Mouse (Mus musculus) lung, embryonic 14.5 days (tissue): ENCODE data around the gene Trappc3l. TPM values are rescaled to one million over a fixed set of nuclear protein-coding genes. Genes with fewer than 3 reads are reported as not detected.

Source experiments
- ATAC-seq: fragments of 200-750 bp; cut with Nextera tagmentation; 2 replicates; pipeline ENCODE4 v1.8.0; 2017; ENCODE audit warnings: mild to moderate bottlenecking, moderate TSS enrichment, moderate library complexity; ENCODE audit not compliant: insufficient read depth
- DNase-seq: peaks from one replicate; pipeline ENCODE4 v3.0.0-alpha.2; 2015
- H3K27ac ChIP-seq: fragments of 300-500 bp; sonication (generic); 2 replicates; pipeline ENCODE4 v1.5.1; 2014; ENCODE audit warnings: low read depth, mild to moderate bottlenecking, moderate library complexity
- H3K27me3 ChIP-seq: fragments of 300-500 bp; sonication (generic); 2 replicates; pipeline ENCODE4 v1.6.1; 2014; ENCODE audit warnings: low read length, control low read depth; ENCODE audit not compliant: insufficient read depth
- H3K36me3 ChIP-seq: fragments of 300-500 bp; sonication (generic); 2 replicates; pipeline ENCODE4 v1.6.1; 2014; ENCODE audit warnings: control low read depth; ENCODE audit not compliant: insufficient read depth
- H3K4me1 ChIP-seq: fragments of 300-500 bp; sonication (generic); 2 replicates; pipeline ENCODE4 v1.6.1; 2014; ENCODE audit warnings: antibody characterized with exemption, control low read depth; ENCODE audit not compliant: insufficient read depth
- H3K4me2 ChIP-seq: fragments of 300-500 bp; sonication (generic); 2 replicates; pipeline ENCODE4 v1.6.1; 2014; ENCODE audit warnings: mild to moderate bottlenecking
- H3K4me3 ChIP-seq: fragments of 300-500 bp; sonication (generic); 2 replicates; pipeline ENCODE4 v1.5.1; 2014; ENCODE audit warnings: low read depth, low read length
- H3K9ac ChIP-seq: fragments of 300-500 bp; sonication (generic); 2 replicates; pipeline ENCODE4 v1.6.1; 2014
- H3K9me3 ChIP-seq: fragments of 300-500 bp; sonication (generic); 2 replicates; pipeline ENCODE4 v1.6.1; 2016; ENCODE audit warnings: low read depth, low read length, control low read depth
- CTCF ChIP-seq: IDR thresholded peaks from 2 replicates; pipeline ENCODE4 v1.5.1; 2016; ENCODE audit warnings: antibody characterized with exemption, low read depth
- WGBS: fragments of 180-500 bp; shearing (Covaris S2); extraction: QIAGEN DNeasy Blood & Tissue Kit; methylation state at CpG from one replicate; pipeline ENCODE4 v1.1.7; 2014; 5-methylcytosine and 5-hydroxymethylcytosine counted together
- polyA plus RNA-seq: library from polyadenylated mRNA; unstranded; fragments of >200 nt; fragmentation: Nextera tagmentation; extraction: Ambion mirVana; gene quantifications from 2 replicates; pipeline ENCODE4 v1.2.1, GENCODE M21; 2014

Gene Trappc3l
- polyA plus RNA-seq, 1 experiment from 2014 or later: not detected

- Histone ChIP-seq H3K9ac (no peak overlapping the region), H3K4me3 (no peak overlapping the region), H3K36me3 (no peaks in the 10 kb centered on the region), H3K27me3 (no peaks in the 10 kb centered on the region), H3K27ac (no peak overlapping the region), H3K4me2 (no peak overlapping the region), H3K9me3 (no peaks in the 10 kb centered on the region), H3K4me1 (no peaks in the 10 kb centered on the region)
- TF ChIP-seq CTCF: no peak
- ATAC-seq (no peak), DNase-seq (no peak)
- 54% methylated on average over 5 of the region's 5 CpGs for WGBS
These were observed 7.1 kb upstream of the Trappc3l start for GRCm38 (mm10) chr10:34030322-34030721.

- 16% methylated on average over 22 of the region's 22 CpGs for WGBS
- Histone ChIP-seq H3K4me1 (no peaks in the 10 kb centered on the region), H3K27me3 (no peaks in the 10 kb centered on the region), H3K36me3 (no peaks in the 10 kb centered on the region), H3K4me3 (no peak overlapping the region), H3K27ac (no peak overlapping the region), H3K9ac (peak overlapping the region; percentile 23; the same call in 1 of the 2 replicates), H3K4me2 (peak overlapping the region; percentile 52), H3K9me3 (no peaks in the 10 kb centered on the region)
- TF ChIP-seq CTCF: peak; percentile 82
- DNase-seq (peak; percentile 91), ATAC-seq (peak; percentile 93)
These were observed 3.6 kb upstream of the Trappc3l start for GRCm38 (mm10) chr10:34033630-34034305.

DNA sequence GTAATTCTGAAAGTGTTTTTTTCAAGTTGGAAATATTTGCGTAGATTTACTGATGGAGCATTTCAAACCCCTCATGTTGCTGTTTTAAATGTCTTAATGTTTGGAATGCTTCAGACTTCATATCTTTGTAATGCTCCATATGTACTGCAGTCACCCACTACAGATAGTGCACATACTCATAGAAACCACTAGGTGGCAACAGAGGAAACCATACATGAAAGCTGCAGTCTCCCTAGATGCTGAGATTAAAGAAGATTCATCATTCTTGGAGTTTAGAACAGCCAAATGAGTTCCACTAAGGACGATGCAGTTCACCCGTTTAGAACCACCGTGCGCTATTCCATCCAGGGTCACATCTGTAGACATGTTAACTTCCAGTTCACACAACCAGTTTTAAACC, 810 bp upstream of the Trappc3l start:
- WGBS: 12% methylated on average over 5 of the region's 5 CpGs
- Histone ChIP-seq H3K4me2 (no peak overlapping the region), H3K9me3 (no peaks in the 10 kb centered on the region), H3K27ac (no peak overlapping the region), H3K4me1 (no peaks in the 10 kb centered on the region), H3K36me3 (no peaks in the 10 kb centered on the region), H3K27me3 (no peaks in the 10 kb centered on the region), H3K4me3 (no peak overlapping the region), H3K9ac (no peak overlapping the region)
- ATAC-seq (peak; percentile 52), DNase-seq (peak; percentile 76)
- TF ChIP-seq CTCF: peak; percentile 88

DNA sequence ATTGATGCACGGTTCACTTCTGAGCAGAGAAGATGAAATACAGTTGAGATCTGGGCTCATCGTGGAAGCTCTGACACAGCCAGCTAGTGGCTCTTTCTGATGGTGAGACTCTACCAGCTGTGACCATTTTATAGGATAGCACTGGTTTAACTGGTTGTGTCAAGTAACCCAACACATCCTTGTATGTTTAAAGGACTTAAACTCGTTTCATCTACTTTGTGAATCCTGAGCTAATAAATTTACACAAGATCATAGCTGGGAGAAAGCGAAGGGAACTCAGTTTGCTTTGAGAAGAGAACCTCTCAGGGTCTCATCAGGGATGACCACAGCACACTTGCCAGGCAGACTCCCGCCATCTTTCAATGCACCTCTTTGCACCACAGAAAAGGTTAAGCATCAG, 6.8 kb downstream of the Trappc3l start, which contains the start of gene Calhm4:
Calhm4 (minus strand) TSS at position 101 of the 400 bp plus-strand sequence.
- H3K27me3 ChIP-seq: no peaks in the 10 kb centered on the region
- no peak for TF ChIP-seq CTCF
- no peaks in the 10 kb centered on the region for H3K9me3 ChIP-seq
- no peak within 1 kb of the TSS for H3K4me2 ChIP-seq
- H3K4me1 ChIP-seq: no peaks in the 10 kb centered on the region
- no peak within 1 kb of the TSS for H3K9ac ChIP-seq
- ATAC-seq: no peak
- no peak for DNase-seq
- no peaks in the 10 kb centered on the region for H3K36me3 ChIP-seq
- H3K4me3 ChIP-seq: no peak within 1 kb of the TSS
- WGBS: 79% methylated on average over 5 of the region's 5 CpGs
- no peak within 1 kb of the TSS for H3K27ac ChIP-seq

DNA sequence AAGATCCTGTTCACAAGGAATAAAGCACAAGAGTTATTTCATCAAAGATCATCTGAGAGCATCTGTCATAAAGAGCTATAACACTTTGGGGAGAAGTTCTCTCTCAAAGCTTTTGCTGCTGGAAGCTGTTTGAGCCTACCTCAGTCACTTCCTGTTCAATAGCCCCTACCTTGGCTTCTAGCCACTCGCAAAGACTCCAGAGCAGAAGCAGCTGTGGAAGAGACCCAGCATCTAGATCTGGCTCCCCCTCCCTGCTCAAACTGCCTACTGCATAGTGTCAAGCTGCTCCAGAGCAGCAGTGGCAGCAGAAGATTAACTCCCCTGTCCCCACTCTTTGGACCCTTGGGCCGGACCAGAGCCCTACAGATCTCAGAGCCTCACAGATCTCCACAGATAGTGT, 16.6 kb downstream of the Trappc3l start:
- no peak overlapping the region for H3K27ac ChIP-seq
- no peak for TF ChIP-seq CTCF
- H3K9ac ChIP-seq: no peak overlapping the region
- ATAC-seq (no peak; the same call in 1 of the 2 replicates), DNase-seq (peak; percentile 19)
- no peaks in the 10 kb centered on the region for H3K36me3 ChIP-seq
- no peaks in the 10 kb centered on the region for H3K27me3 ChIP-seq
- H3K4me2 ChIP-seq: no peak overlapping the region
- H3K4me1 ChIP-seq: no peaks in the 10 kb centered on the region
- H3K9me3 ChIP-seq: no peaks in the 10 kb centered on the region
- H3K4me3 ChIP-seq: no peak overlapping the region
- WGBS: 69% methylated on average over 2 of the region's 2 CpGs

GRCm38 (mm10) chr10:34066591-34066990, 29.2 kb downstream of the Trappc3l start:
- no peak overlapping the region for H3K9ac ChIP-seq
- H3K27me3 ChIP-seq: no peaks in the 10 kb centered on the region
- 33% methylated on average over 3 of the region's 3 CpGs for WGBS
- TF ChIP-seq CTCF: no peak
- no peak overlapping the region for H3K27ac ChIP-seq
- no peaks in the 10 kb centered on the region for H3K36me3 ChIP-seq
- no peaks in the 10 kb centered on the region for H3K4me1 ChIP-seq
- H3K9me3 ChIP-seq: no peaks in the 10 kb centered on the region
- DNase-seq (no peak), ATAC-seq (no peak)
- H3K4me2 ChIP-seq: no peak overlapping the region
- H3K4me3 ChIP-seq: no peak overlapping the region

DNA sequence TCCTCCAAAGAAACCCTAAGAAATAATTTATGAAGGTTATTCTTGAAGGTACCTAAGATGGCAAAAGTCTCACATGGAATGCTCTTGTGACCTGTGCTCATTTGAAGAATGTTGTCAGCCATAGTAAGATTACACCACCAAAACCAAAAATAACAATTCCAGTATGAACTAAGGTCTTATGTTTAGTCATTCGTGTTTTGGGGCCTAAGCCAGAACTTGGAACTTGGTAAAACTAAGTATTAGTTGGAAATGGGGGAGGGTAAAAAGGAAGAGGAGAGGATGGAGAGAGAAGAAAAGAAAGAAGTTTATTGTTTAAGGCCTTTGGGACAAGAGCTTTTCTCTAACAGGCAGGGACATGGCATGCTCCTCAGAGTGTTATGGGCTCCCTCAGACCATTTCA, 32.2 kb downstream of the Trappc3l start:
- Histone ChIP-seq H3K9ac (no peak overlapping the region), H3K4me2 (no peak overlapping the region), H3K4me1 (no peaks in the 10 kb centered on the region), H3K36me3 (no peaks in the 10 kb centered on the region), H3K27ac (no peak overlapping the region), H3K9me3 (no peaks in the 10 kb centered on the region), H3K4me3 (no peak overlapping the region), H3K27me3 (no peaks in the 10 kb centered on the region)
- TF ChIP-seq CTCF: no peak
- 46% methylated on average over 1 of the region's 1 CpGs for WGBS
- DNase-seq (no peak), ATAC-seq (no peak)
